Mouse (Mus musculus) kidney, adult 11 months (tissue): ENCODE measurements around the gene Atad5.
"Not testable (repeated sequence)": the region's sequence is repeated elsewhere in the genome, so short reads cannot be mapped to it uniquely, and the experiment has no call there.

Experiments used
- DNase-seq: peaks from one replicate; pipeline ENCODE4 v3.0.0; 2022

The Atad5 gene

DNA sequence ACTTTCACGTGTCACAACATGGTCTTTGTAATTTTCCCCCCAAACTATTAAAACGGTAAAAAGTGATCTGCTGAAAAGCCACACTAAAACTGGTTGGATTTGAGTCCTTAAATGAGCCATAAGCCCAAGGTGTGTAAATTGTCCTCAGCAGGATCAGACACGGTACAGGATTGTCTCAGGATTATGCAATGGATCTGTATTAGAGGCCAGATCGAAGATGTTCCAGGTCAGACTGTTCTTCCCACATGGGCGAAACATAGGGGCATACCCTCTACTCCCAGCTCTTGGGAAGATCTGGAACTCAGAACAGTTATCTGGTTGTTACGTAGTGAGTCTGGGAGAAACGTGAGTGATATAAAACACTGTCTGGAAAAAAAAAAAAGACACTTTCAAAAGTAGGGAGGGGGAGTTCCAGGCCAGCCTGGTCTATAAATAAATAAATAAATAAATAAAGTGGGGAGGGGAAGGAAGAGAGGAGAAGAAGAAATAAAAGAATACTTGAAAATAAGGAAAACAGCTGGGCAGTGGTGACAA, 7.3 kb upstream of the Atad5 start:
- DNase-seq: no peak

DNA sequence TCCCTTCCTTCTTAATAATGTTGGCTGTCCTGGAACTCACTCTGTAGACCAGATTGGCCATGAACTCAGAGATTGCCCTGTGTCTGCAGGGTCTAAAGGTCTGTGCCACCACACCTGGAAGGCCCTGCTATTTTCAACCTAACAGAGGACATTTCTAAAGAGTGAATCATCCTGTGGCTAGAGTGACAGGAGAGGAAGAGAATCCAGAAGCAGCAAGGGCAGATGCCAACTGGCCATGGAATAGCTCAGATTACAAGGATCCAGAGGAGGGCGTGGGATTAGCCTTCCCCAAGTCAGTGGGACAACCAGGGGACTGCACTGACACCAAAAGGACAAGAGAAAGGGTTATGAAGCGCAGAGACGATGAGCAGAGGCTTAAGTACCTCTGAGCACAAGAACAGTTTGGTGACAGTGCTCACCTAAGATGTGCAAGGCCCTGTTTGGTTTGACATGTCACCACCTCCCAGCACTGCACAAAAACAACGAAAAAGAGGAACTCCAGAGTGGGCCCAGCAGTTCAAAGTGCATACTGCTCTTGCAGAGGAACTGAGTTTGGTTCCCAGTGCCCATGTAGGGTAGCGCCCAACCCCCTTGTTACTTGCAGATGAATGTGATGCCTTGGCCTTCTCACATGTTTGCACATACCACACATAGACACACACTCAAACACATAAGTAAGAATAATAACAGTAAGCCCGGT, 3.7 kb upstream of the Atad5 start:
- no peak for DNase-seq

- DNase-seq: peak; percentile 84
These were observed 2.4 kb upstream of the Atad5 start for GRCm38 (mm10) chr11:80086844-80087243.

DNA sequence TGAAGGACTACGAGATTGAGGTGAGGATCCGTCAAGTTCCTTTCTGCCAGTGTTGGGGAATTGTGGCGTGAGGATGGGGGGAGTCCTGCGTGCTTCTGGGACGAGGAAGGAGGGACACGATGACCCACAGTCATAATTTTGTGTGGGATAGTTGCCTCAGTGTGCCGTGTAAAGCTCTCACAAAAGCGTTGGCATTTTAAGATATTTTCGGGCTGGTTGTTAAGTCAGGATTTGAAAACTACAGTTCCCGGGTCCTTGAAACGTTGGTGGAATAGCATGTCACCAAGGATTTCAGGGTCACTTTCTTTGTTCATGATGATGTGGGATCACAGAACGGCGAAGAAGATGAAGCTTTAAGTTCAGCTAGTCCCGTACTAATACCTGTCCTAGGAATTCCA, 616 bp downstream of the Atad5 start:
- DNase-seq: no peak

DNA sequence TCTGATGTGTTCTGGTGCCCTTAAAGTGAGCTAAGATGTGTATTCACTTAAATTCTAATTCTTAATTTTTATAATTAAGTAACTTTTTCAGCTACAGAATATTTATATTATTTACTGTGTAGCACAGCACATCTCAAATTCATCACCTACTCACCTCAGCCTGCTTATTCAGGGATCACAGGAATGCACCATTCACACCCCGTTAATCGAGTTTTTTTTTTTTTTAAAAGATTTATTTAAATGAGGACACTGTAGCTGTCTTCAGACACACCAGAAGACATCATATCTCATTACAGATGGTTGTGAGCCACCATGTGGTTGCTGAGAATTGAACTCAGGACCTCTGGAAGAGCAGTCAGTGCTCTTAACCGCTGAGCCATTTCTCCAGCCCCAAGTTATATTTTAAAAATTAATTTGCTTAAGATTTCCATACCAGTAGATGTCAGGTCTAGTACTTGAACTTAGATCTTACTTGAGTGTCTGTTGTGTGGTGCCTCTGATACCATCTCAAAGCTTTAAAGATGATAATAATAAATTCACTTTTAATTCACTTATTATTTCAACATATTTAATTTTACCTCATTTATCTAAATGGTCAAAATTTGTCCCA, 1.5 kb downstream of the Atad5 start:
- DNase-seq: no peak

- DNase-seq: no peak
These were observed 9.3 kb downstream of the Atad5 start for GRCm38 (mm10) chr11:80098444-80099056.

GRCm38 (mm10) chr11:80101298-80101697, 12.1 kb downstream of the Atad5 start:
- no peak for DNase-seq

GRCm38 (mm10) chr11:80104407-80104806, 15.2 kb downstream of the Atad5 start:
- DNase-seq: no peak

DNA sequence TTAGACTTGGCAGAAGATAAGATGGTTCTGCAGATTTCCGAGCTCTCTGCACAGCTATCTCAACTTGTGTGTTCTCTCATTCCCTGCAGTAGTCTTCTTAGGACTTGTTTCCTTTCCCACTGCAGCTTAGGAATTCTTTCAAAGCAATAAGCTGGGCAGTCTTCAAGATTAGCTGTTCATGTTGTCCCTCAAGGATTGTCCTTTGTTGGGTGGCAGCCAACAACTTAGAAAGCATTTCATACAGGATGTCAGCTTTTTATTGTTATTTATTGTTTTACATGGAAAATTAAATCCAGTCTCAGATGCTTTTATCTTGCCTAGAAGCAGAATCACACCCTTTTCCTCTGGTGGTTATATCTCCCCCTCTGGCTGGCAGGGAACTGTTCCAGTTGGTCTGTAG, 27.2 kb downstream of the Atad5 start:
- DNase-seq: no peak

DNA sequence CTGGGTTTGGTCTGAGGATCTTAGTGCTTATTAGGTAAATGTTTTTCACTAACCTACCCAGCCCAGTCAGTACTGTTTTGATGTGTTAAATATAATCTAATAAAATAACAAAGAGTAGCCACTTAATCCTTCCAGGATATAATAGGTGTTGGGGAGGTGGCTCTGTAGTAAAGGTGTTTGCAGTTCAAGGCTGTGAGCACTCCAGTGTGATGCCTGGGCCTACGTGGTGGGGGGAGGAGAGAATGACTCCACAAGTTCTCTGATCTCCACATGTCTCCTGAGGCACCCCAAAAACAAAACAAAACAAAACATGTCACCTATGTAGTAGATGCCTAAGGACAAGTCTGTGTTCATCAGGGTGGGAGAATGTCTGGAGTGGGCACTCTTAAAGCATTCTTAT, 42.9 kb downstream of the Atad5 start:
- DNase-seq: no peak

- no peak for DNase-seq
These were observed 45.5 kb downstream of the Atad5 start for GRCm38 (mm10) chr11:80134744-80135143.

GRCm38 (mm10) chr11:80135954-80136683, 46.9 kb downstream of the Atad5 start:
- no peak for DNase-seq

GRCm38 (mm10) chr11:80136786-80137185, 47.6 kb downstream of the Atad5 start:
- DNase-seq: no peak

GRCm38 (mm10) chr11:80137773-80138172, 48.6 kb downstream of the Atad5 start:
- DNase-seq: no peak

- DNase-seq: peak; percentile 75
These were observed 52.8 kb downstream of the Atad5 start, which contains the start of gene Tefm for GRCm38 (mm10) chr11:80141825-80142521. Gene Tefm, minus strand, starts transcription at chr11:80142175.

DNA sequence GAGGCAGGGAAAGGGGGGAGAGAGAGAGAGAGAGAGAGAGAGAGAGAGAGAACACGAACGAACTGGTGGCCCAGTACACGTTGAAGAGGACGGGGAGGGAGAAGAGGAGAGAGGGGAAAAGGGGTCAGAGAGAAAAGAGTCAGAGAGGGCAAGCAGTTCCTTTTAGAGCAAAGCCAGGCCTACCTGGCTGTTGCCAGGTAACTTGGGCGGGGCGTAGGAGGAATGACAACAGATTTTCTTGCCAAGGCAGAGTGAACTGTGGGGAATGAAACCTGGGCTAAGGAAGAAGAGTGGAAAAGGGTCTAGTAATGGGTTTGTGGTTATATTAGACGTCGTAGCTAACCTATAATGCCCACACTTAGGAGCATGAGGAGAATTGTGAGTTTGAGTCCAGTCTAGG, 53.7 kb downstream of the Atad5 start:
- DNase-seq: no peak

- peak; percentile 53 for DNase-seq
These were observed 56.6 kb downstream of the Atad5 start for GRCm38 (mm10) chr11:80145787-80146275.

GRCm38 (mm10) chr11:80147748-80148147, 58.5 kb downstream of the Atad5 start:
- no peak for DNase-seq

DNA sequence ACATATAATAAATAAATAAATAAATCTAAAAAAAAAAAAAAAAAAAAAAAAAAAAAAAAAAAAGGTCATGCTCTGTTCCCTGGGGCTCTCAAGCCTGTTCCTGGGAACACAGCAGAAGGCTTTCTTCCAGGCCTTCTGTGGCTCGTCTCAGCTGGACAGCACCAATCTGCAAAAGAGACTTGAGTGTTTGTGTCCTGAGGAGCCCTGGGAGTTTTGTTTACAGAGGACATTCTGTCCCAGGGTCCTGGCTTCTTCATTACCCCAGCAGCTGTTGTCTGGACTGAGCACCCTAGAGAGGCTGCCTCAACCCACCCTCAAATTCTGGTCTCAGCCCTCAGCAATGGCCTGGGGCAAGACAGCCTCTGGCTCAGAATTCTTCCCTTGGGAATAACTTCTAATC, 59.1 kb downstream of the Atad5 start:
- peak; percentile 67 for DNase-seq

DNA sequence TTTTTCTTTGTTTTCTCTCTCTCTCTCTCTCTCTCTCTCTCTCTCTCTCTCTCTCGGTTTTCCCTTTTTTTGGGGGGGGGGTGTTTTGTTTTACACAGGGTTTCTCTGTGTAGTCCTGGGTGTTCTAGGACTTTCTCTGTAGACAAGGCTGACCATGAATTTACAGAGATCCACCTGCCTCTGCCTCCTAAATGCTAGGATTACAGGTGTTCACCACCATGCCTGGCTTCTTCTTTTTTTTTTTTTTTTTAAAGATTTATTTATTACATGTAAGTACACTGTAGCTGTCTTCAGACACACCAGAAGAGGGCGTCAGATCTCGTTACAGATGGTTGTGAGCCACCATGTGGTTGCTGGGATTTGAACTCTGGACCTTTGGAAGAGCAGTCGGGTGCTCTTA, 59.8 kb downstream of the Atad5 start:
- not testable (repeated sequence) for DNase-seq

DNA sequence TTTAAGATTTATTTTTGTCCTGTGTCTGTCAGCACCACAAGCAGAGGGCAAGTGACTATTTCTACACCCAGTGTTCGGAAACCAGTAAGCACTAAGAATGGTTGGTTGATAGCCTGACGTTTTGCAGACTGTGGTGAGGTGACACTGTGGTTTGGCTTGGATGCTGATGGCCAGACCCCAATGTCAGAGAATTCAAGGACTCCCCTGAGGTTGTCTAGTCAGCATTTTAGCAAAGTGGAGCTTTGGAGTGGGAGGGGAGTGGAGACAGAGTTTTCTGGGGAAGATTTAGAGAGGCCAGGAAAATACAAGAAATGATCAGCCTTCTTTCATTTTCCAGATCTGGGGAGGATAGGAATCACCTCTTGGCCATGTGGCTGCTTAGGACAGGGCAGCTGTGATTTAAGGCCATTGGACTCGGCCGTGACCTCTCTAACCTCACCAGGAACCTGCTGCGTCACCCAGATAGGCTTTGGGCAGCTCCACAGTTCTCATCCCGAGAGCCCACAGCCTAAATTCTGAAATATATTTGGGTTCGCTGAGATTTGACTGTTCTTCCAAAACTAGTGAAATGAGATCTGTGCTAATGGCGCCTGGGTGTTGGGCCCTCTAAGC, 60.3 kb downstream of the Atad5 start:
- peak; percentile 39 for DNase-seq

GRCm38 (mm10) chr11:80150566-80150965, 61.4 kb downstream of the Atad5 start:
- no peak for DNase-seq
